Mouse (Mus musculus) liver, adult (tissue): Measurements from ENCODE around the gene Ilf2.

ENCODE experiments used
- GATA4 ChIP-seq: IDR thresholded peaks from 2 replicates; pipeline ENCODE4 v1.6.1; 2014; ENCODE audit warnings: mild to moderate bottlenecking, low read length; ENCODE audit not compliant: insufficient replicate concordance

Gene Ilf2

GRCm38 (mm10) chr3:90451396-90452095 lies 24.4 kb upstream of the Ilf2 start:
- TF ChIP-seq GATA4 = peak; percentile 63; the same call in 1 of the 2 replicates

- TF ChIP-seq GATA4 = no peak
Observed at GRCm38 (mm10) chr3:90454931-90455330, 21.0 kb upstream of the Ilf2 start.

- TF ChIP-seq GATA4 = no peak
Observed at GRCm38 (mm10) chr3:90459727-90460126, 16.2 kb upstream of the Ilf2 start.

GRCm38 (mm10) chr3:90460315-90460714 lies 15.6 kb upstream of the Ilf2 start:
- TF ChIP-seq GATA4 = no peak; the same call in 1 of the 2 replicates

GRCm38 (mm10) chr3:90461935-90462334 lies 14.0 kb upstream of the Ilf2 start:
- TF ChIP-seq GATA4 = no peak

- no peak for TF ChIP-seq GATA4
Observed at GRCm38 (mm10) chr3:90462579-90462978, 13.3 kb upstream of the Ilf2 start.

GRCm38 (mm10) chr3:90464552-90465080 lies 11.3 kb upstream of the Ilf2 start:
- TF ChIP-seq GATA4 = no peak

GRCm38 (mm10) chr3:90465081-90465685 lies 10.7 kb upstream of the Ilf2 start:
- no peak for TF ChIP-seq GATA4

GRCm38 (mm10) chr3:90465686-90466310 lies 10.1 kb upstream of the Ilf2 start, which contains the start of gene Npr1:
TSS of gene Npr1 (minus strand) at chr3:90465866.
- TF ChIP-seq GATA4 = no peak

- TF ChIP-seq GATA4 = no peak
Observed at GRCm38 (mm10) chr3:90466311-90466766, 9.6 kb upstream of the Ilf2 start.

GRCm38 (mm10) chr3:90467618-90468300 lies 8.2 kb upstream of the Ilf2 start:
- TF ChIP-seq GATA4 = no peak

- TF ChIP-seq GATA4 = no peak
Observed at GRCm38 (mm10) chr3:90472213-90472612, 3.7 kb upstream of the Ilf2 start.

- TF ChIP-seq GATA4 = no peak
Observed at GRCm38 (mm10) chr3:90475151-90475830, 635 bp upstream of the Ilf2 start.

- TF ChIP-seq GATA4 = no peak
Observed at GRCm38 (mm10) chr3:90486998-90487397, 11.1 kb downstream of the Ilf2 start.

- no peak for TF ChIP-seq GATA4
Observed at GRCm38 (mm10) chr3:90488576-90488975, 12.7 kb downstream of the Ilf2 start.
